Mouse (Mus musculus): ENCODE results near the gene Cep295nl. TPM values are rescaled to one million over a fixed set of nuclear protein-coding genes. Genes with fewer than 3 reads are reported as not detected.

The Cep295nl gene
- polyA plus RNA-seq, 1 experiment from 2014 or later: 0.74 TPM

GRCm38 (mm10) chr11:118332376-118332775 is 9.9 kb downstream of the Cep295nl start:
- no peak overlapping the region for H3K9ac ChIP-seq
- peaks cover 43% of the 10 kb centered on the region for H3K36me3 ChIP-seq
- H3K9me3 ChIP-seq: 0 out of 2 replicates have a peak, but pooled peaks cover 5% of the 10 kb centered on the region
- WGBS: 78% methylated on average over 11 of the region's 11 CpGs
- H3K4me2 ChIP-seq: no peak overlapping the region
- H3K27me3 ChIP-seq: no peaks in the 10 kb centered on the region
- peaks cover 40% of the 10 kb centered on the region for H3K4me1 ChIP-seq
- H3K27ac ChIP-seq: no peak overlapping the region; the same call in 1 of the 2 replicates
- no peak for ATAC-seq (ENCODE audit: insufficient number of reproducible peaks, insufficient read depth, low FRiP score, low TSS enrichment, low read depth)
- no peak overlapping the region for H3K4me3 ChIP-seq

GRCm38 (mm10) chr11:118330777-118331176 is 11.5 kb downstream of the Cep295nl start:
- Histone ChIP-seq H3K4me1 (peaks cover 56% of the 10 kb centered on the region), H3K9ac (no peak overlapping the region), H3K4me3 (no peak overlapping the region), H3K36me3 (peaks cover 46% of the 10 kb centered on the region), H3K4me2 (no peak overlapping the region), H3K27me3 (no peaks in the 10 kb centered on the region), H3K27ac (no peak overlapping the region), H3K9me3 (0 out of 2 replicates have a peak, but pooled peaks cover 5% of the 10 kb centered on the region)
- no peak for ATAC-seq (ENCODE audit: insufficient number of reproducible peaks, insufficient read depth, low FRiP score, low TSS enrichment, low read depth)
- 96% methylated on average over 16 of the region's 16 CpGs for WGBS

GRCm38 (mm10) chr11:118330361-118330760 is 11.9 kb downstream of the Cep295nl start:
- 0 out of 2 replicates have a peak, but pooled peaks cover 5% of the 10 kb centered on the region for H3K9me3 ChIP-seq
- no peak overlapping the region for H3K4me2 ChIP-seq
- H3K27ac ChIP-seq: no peak overlapping the region
- peaks cover 59% of the 10 kb centered on the region for H3K4me1 ChIP-seq
- no peak overlapping the region for H3K4me3 ChIP-seq
- no peak overlapping the region for H3K9ac ChIP-seq
- WGBS: 91% methylated on average over 14 of the region's 14 CpGs
- H3K36me3 ChIP-seq: peaks cover 46% of the 10 kb centered on the region
- no peaks in the 10 kb centered on the region for H3K27me3 ChIP-seq
- ATAC-seq (ENCODE audit: insufficient number of reproducible peaks, insufficient read depth, low FRiP score, low TSS enrichment, low read depth): no peak

GRCm38 (mm10) chr11:118328947-118329346 is 13.4 kb downstream of the Cep295nl start:
- H3K36me3 ChIP-seq: peaks cover 46% of the 10 kb centered on the region
- peaks cover 61% of the 10 kb centered on the region for H3K4me1 ChIP-seq

GRCm38 (mm10) chr11:118328511-118328910 is 13.8 kb downstream of the Cep295nl start:
- Histone ChIP-seq H3K9ac (peak overlapping the region; percentile 58; the same call in 1 of the 2 replicates), H3K27ac (peak overlapping the region; percentile 95), H3K4me2 (no peak overlapping the region), H3K27me3 (no peaks in the 10 kb centered on the region), H3K9me3 (0 out of 2 replicates have a peak, but pooled peaks cover 5% of the 10 kb centered on the region), H3K4me1 (peaks cover 63% of the 10 kb centered on the region), H3K4me3 (no peak overlapping the region), H3K36me3 (peaks cover 42% of the 10 kb centered on the region)
- WGBS: 89% methylated on average over 6 of the region's 6 CpGs
- no peak for ATAC-seq (ENCODE audit: insufficient number of reproducible peaks, insufficient read depth, low FRiP score, low TSS enrichment, low read depth)

More at GRCm38 (mm10) chr11:118328947-118329346, 13.4 kb downstream of the Cep295nl start:
- H3K9ac ChIP-seq: no peak overlapping the region; the same call in 1 of the 2 replicates
- H3K27ac ChIP-seq: peak overlapping the region; percentile 95; the same call in 1 of the 2 replicates
- H3K4me2 ChIP-seq: no peak overlapping the region
- 90% methylated on average over 5 of the region's 5 CpGs for WGBS
- 0 out of 2 replicates have a peak, but pooled peaks cover 5% of the 10 kb centered on the region for H3K9me3 ChIP-seq
- H3K4me3 ChIP-seq: no peak overlapping the region
- no peak for ATAC-seq (ENCODE audit: insufficient number of reproducible peaks, insufficient read depth, low FRiP score, low TSS enrichment, low read depth)
- no peaks in the 10 kb centered on the region for H3K27me3 ChIP-seq

GRCm38 (mm10) chr11:118326991-118327971 is 15.0 kb downstream of the Cep295nl start:
- peak overlapping the region; percentile 58 for H3K9ac ChIP-seq
- H3K9me3 ChIP-seq: 0 out of 2 replicates have a peak, but pooled peaks cover 5% of the 10 kb centered on the region
- 38% methylated on average over 24 of the region's 24 CpGs for WGBS
- H3K4me2 ChIP-seq: peak overlapping the region; percentile 49
- H3K4me1 ChIP-seq: peaks cover 64% of the 10 kb centered on the region
- H3K36me3 ChIP-seq: peaks cover 29% of the 10 kb centered on the region
- H3K27me3 ChIP-seq: no peaks in the 10 kb centered on the region
- peak overlapping the region; percentile 20 for H3K4me3 ChIP-seq
- peak; percentile 33 for ATAC-seq (ENCODE audit: insufficient number of reproducible peaks, insufficient read depth, low FRiP score, low TSS enrichment, low read depth)
- H3K27ac ChIP-seq: peak overlapping the region; percentile 95

GRCm38 (mm10) chr11:118326491-118326890 is 15.8 kb downstream of the Cep295nl start:
- Histone ChIP-seq H3K9me3 (0 out of 2 replicates have a peak, but pooled peaks cover 5% of the 10 kb centered on the region), H3K27ac (peak overlapping the region; percentile 95), H3K4me2 (no peak overlapping the region), H3K36me3 (peaks cover 27% of the 10 kb centered on the region), H3K4me1 (peaks cover 64% of the 10 kb centered on the region), H3K4me3 (no peak overlapping the region), H3K27me3 (no peaks in the 10 kb centered on the region), H3K9ac (no peak overlapping the region)
- no peak for ATAC-seq (ENCODE audit: insufficient number of reproducible peaks, insufficient read depth, low FRiP score, low TSS enrichment, low read depth)
- WGBS: 72% methylated on average over 4 of the region's 4 CpGs

- WGBS: 24% methylated on average over 5 of the region's 5 CpGs
- H3K27me3 ChIP-seq: no peaks in the 10 kb centered on the region
- H3K36me3 ChIP-seq: peaks cover 22% of the 10 kb centered on the region
- 0 out of 2 replicates have a peak overlapping the region, but pooled peaks have one; percentile 21 for H3K9ac ChIP-seq
- H3K4me3 ChIP-seq: no peak overlapping the region
- peaks cover 64% of the 10 kb centered on the region for H3K4me1 ChIP-seq
- peak overlapping the region; percentile 86 for H3K27ac ChIP-seq
- no peaks in the 10 kb centered on the region for H3K9me3 ChIP-seq
- ATAC-seq (ENCODE audit: insufficient number of reproducible peaks, insufficient read depth, low FRiP score, low TSS enrichment, low read depth): peak; percentile 65; the same call in 1 of the 2 replicates
- peak overlapping the region; percentile 32 for H3K4me2 ChIP-seq
These were observed 17.8 kb downstream of the Cep295nl start for GRCm38 (mm10) chr11:118324541-118324940.

GRCm38 (mm10) chr11:118323974-118324373 is 18.3 kb downstream of the Cep295nl start:
- Histone ChIP-seq H3K4me3 (no peak overlapping the region), H3K4me2 (peak overlapping the region; percentile 32), H3K9ac (0 out of 2 replicates have a peak overlapping the region, but pooled peaks have one; percentile 21), H3K27ac (peak overlapping the region; percentile 86), H3K9me3 (no peaks in the 10 kb centered on the region), H3K36me3 (peaks cover 27% of the 10 kb centered on the region), H3K4me1 (peaks cover 64% of the 10 kb centered on the region), H3K27me3 (no peaks in the 10 kb centered on the region)
- no peak for ATAC-seq (ENCODE audit: insufficient number of reproducible peaks, insufficient read depth, low FRiP score, low TSS enrichment, low read depth)
- 85% methylated on average over 5 of the region's 5 CpGs for WGBS

- Histone ChIP-seq H3K4me2 (no peak overlapping the region), H3K36me3 (peaks cover 34% of the 10 kb centered on the region), H3K27me3 (no peaks in the 10 kb centered on the region), H3K4me1 (peaks cover 51% of the 10 kb centered on the region), H3K9me3 (no peaks in the 10 kb centered on the region), H3K27ac (no peak overlapping the region), H3K9ac (no peak overlapping the region), H3K4me3 (no peak overlapping the region)
- ATAC-seq (ENCODE audit: insufficient number of reproducible peaks, insufficient read depth, low FRiP score, low TSS enrichment, low read depth): no peak
- WGBS: 69% methylated on average over 3 of the region's 3 CpGs
These were observed 19.7 kb downstream of the Cep295nl start for GRCm38 (mm10) chr11:118322647-118323046.

- H3K4me1 ChIP-seq: peaks cover 44% of the 10 kb centered on the region
- H3K36me3 ChIP-seq: peaks cover 41% of the 10 kb centered on the region
- no peak overlapping the region for H3K9ac ChIP-seq
- H3K4me3 ChIP-seq: no peak overlapping the region
- 0 out of 2 replicates have a peak overlapping the region, but pooled peaks have one; percentile 23 for H3K27ac ChIP-seq
- ATAC-seq (ENCODE audit: insufficient number of reproducible peaks, insufficient read depth, low FRiP score, low TSS enrichment, low read depth): no peak
- 73% methylated on average over 4 of the region's 4 CpGs for WGBS
- H3K27me3 ChIP-seq: no peaks in the 10 kb centered on the region
- H3K4me2 ChIP-seq: no peak overlapping the region
- H3K9me3 ChIP-seq: no peaks in the 10 kb centered on the region
These were observed 20.3 kb downstream of the Cep295nl start for GRCm38 (mm10) chr11:118321971-118322370.
